Mouse (Mus musculus): ENCODE data around the gene Agpat3. TPM values are rescaled to one million over a fixed set of nuclear protein-coding genes. Genes with fewer than 3 reads are reported as not detected.

Gene Agpat3
- polyA plus RNA-seq, 1 experiment, result 95.0 TPM

DNA sequence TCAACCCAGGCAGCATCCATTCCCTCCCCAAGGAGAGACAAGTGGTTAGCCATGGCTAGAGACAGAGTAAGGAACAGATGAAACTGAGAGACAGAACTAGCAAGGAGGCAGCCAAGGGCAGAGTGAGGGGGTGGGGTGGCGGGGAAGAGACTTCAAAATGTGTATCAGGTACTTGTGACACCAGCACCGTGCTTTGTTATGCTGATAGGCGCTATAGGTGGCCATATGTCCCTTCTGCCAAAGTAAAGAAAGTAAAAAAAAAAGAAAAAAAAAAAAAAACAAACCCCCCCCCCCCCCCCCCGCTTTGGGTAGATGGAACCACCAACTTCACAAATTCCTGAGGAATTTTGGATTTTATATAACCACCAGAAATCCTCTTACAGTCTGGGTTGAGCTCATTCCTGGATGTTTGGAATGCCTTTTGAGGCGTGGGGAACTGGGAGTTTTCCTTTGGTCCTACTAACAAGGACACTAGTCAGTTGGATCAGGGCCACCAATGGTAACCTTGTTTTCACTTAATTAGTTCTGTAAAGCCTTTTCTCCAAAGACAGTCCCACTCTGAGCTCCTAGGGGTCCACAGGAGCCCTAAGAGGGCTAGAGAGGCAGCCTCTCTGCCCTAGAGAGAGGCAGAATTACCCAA, 14.0 kb upstream of the Agpat3 start:
- Histone ChIP-seq H3ac (ENCODE audit: control insufficient read depth, insufficient read length, low read depth) (no peak overlapping the region), H3K79me2 (ENCODE audit: control insufficient read depth, insufficient read depth) (no peaks in the 10 kb centered on the region), H3K79me3 (ENCODE audit: low read depth) (no peaks in the 10 kb centered on the region), H3K4me3 (ENCODE audit: insufficient read depth, poor library complexity, severe bottlenecking) (no peak overlapping the region), H3K36me3 (ENCODE audit: control insufficient read depth, insufficient read depth) (no peaks in the 10 kb centered on the region), H3K27me3 (ENCODE audit: control insufficient read depth, insufficient read depth, insufficient read length) (no peaks in the 10 kb centered on the region)
- TF ChIP-seq MYOD1 (IDR thresholded peaks at IDR 0.05; ENCODE audit: control insufficient read depth, insufficient read length, low read depth) (no peak), FOSL1 (IDR thresholded peaks at IDR 0.05; ENCODE audit: insufficient read depth, low read length, poor library complexity, severe bottlenecking) (no peak), USF1 (IDR thresholded peaks at IDR 0.05; ENCODE audit: low read depth) (no peak), MAX (IDR thresholded peaks at IDR 0.05) (no peak), CTCF (IDR thresholded peaks at IDR 0.05; ENCODE audit: control insufficient read depth, insufficient read depth, insufficient read length) (no peak), CEBPB (IDR thresholded peaks at IDR 0.05; ENCODE audit: low read depth) (no peak), MYOG (IDR thresholded peaks at IDR 0.05; ENCODE audit: control insufficient read depth, extremely low read depth, insufficient read length) (no peak)

- H3ac ChIP-seq (ENCODE audit: control insufficient read depth, insufficient read length, low read depth), result no peak overlapping the region
- H3K27me3 ChIP-seq (ENCODE audit: control insufficient read depth, insufficient read depth, insufficient read length), result no peaks in the 10 kb centered on the region
- H3K4me3 ChIP-seq (ENCODE audit: insufficient read depth, poor library complexity, severe bottlenecking), result no peak overlapping the region
- no peaks in the 10 kb centered on the region for H3K79me2 ChIP-seq (ENCODE audit: control insufficient read depth, insufficient read depth)
- H3K36me3 ChIP-seq (ENCODE audit: control insufficient read depth, insufficient read depth), result no peaks in the 10 kb centered on the region
- TF ChIP-seq FOSL1 (IDR thresholded peaks at IDR 0.05; ENCODE audit: insufficient read depth, low read length, poor library complexity, severe bottlenecking) (no peak), USF1 (IDR thresholded peaks at IDR 0.05; ENCODE audit: low read depth) (no peak), MAX (IDR thresholded peaks at IDR 0.05) (no peak), CEBPB (IDR thresholded peaks at IDR 0.05; ENCODE audit: low read depth) (no peak), MYOD1 (IDR thresholded peaks at IDR 0.05; ENCODE audit: control insufficient read depth, insufficient read length, low read depth) (no peak), MYOG (IDR thresholded peaks at IDR 0.05; ENCODE audit: control insufficient read depth, extremely low read depth, insufficient read length) (no peak)
- no peaks in the 10 kb centered on the region for H3K79me3 ChIP-seq (ENCODE audit: low read depth)
These were observed 13.3 kb upstream of the Agpat3 start for GRCm38 (mm10) chr10:78365555-78365954.

DNA sequence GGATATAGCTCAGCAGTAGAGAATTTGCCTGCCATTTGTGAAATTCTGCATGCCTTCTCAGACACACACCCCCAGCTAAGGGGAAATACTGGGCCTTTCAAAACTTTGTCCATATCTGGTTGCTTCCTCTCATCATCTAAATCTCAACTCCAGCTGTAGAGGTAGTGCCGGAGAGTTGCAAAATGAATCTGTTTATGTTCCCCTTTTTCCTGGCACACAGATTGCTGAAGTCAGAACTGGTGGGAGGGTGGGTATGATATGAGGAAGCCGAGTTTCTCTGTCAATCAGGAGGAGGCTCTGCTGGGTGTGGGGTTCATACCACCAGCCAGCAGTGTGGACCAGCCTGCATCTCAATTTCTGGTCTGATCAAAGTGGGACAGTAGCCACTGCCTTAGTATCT, 11.8 kb upstream of the Agpat3 start:
- H3K27me3 ChIP-seq (ENCODE audit: control insufficient read depth, insufficient read depth, insufficient read length), result no peaks in the 10 kb centered on the region
- no peak overlapping the region for H3K4me3 ChIP-seq (ENCODE audit: insufficient read depth, poor library complexity, severe bottlenecking)
- no peaks in the 10 kb centered on the region for H3K36me3 ChIP-seq (ENCODE audit: control insufficient read depth, insufficient read depth)
- TF ChIP-seq FOSL1 (IDR thresholded peaks at IDR 0.05; ENCODE audit: insufficient read depth, low read length, poor library complexity, severe bottlenecking), result no peak
- no peak for TF ChIP-seq CEBPB (IDR thresholded peaks at IDR 0.05; ENCODE audit: low read depth)
- no peak for TF ChIP-seq MAX (IDR thresholded peaks at IDR 0.05)
- TF ChIP-seq MYOG (IDR thresholded peaks at IDR 0.05; ENCODE audit: control insufficient read depth, extremely low read depth, insufficient read length), result no peak
- no peak for TF ChIP-seq CTCF (IDR thresholded peaks at IDR 0.05; ENCODE audit: control insufficient read depth, insufficient read depth, insufficient read length)
- no peak for TF ChIP-seq USF1 (IDR thresholded peaks at IDR 0.05; ENCODE audit: low read depth)
- no peak for TF ChIP-seq MYOD1 (IDR thresholded peaks at IDR 0.05; ENCODE audit: control insufficient read depth, insufficient read length, low read depth)
- H3K79me3 ChIP-seq (ENCODE audit: low read depth), result no peaks in the 10 kb centered on the region
- no peaks in the 10 kb centered on the region for H3K79me2 ChIP-seq (ENCODE audit: control insufficient read depth, insufficient read depth)
- H3ac ChIP-seq (ENCODE audit: control insufficient read depth, insufficient read length, low read depth), result no peak overlapping the region

GRCm38 (mm10) chr10:78363366-78363765, 11.1 kb upstream of the Agpat3 start:
- no peaks in the 10 kb centered on the region for H3K79me3 ChIP-seq (ENCODE audit: low read depth)
- no peak for TF ChIP-seq USF1 (IDR thresholded peaks at IDR 0.05; ENCODE audit: low read depth)
- no peak for TF ChIP-seq CTCF (IDR thresholded peaks at IDR 0.05; ENCODE audit: control insufficient read depth, insufficient read depth, insufficient read length)
- TF ChIP-seq FOSL1 (IDR thresholded peaks at IDR 0.05; ENCODE audit: insufficient read depth, low read length, poor library complexity, severe bottlenecking), result no peak
- no peak for TF ChIP-seq CEBPB (IDR thresholded peaks at IDR 0.05; ENCODE audit: low read depth)
- TF ChIP-seq MYOD1 (IDR thresholded peaks at IDR 0.05; ENCODE audit: control insufficient read depth, insufficient read length, low read depth), result no peak
- TF ChIP-seq MYOG (IDR thresholded peaks at IDR 0.05; ENCODE audit: control insufficient read depth, extremely low read depth, insufficient read length), result no peak
- TF ChIP-seq MAX (IDR thresholded peaks at IDR 0.05), result no peak
- no peaks in the 10 kb centered on the region for H3K79me2 ChIP-seq (ENCODE audit: control insufficient read depth, insufficient read depth)
- H3K36me3 ChIP-seq (ENCODE audit: control insufficient read depth, insufficient read depth), result no peaks in the 10 kb centered on the region
- H3K27me3 ChIP-seq (ENCODE audit: control insufficient read depth, insufficient read depth, insufficient read length), result no peaks in the 10 kb centered on the region
- no peak overlapping the region for H3K4me3 ChIP-seq (ENCODE audit: insufficient read depth, poor library complexity, severe bottlenecking)
- H3ac ChIP-seq (ENCODE audit: control insufficient read depth, insufficient read length, low read depth), result no peak overlapping the region

DNA sequence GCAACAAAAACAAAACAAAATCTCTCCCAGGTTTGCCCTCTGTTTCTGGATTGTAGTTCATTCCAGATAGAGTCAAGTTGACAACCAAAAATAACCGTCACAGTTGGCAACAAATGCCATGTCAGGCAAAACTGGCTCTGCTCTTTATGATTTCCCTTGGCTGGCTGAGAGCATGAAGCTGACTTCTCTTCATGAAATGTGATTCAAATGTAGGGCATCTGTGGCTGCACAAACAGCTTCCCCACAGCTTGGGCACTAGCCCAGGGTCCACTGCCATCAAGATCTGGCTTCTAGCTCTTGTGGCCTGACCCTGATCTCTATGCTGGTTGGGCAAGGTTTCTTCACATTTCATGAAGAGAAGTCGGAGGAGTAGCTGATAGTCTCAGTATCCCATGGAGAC, 9.7 kb upstream of the Agpat3 start:
- Histone ChIP-seq H3K79me3 (ENCODE audit: low read depth) (no peaks in the 10 kb centered on the region), H3K4me3 (ENCODE audit: insufficient read depth, poor library complexity, severe bottlenecking) (no peak overlapping the region)
- TF ChIP-seq MYOD1 (IDR thresholded peaks at IDR 0.05; ENCODE audit: control insufficient read depth, insufficient read length, low read depth) (no peak), CTCF (IDR thresholded peaks at IDR 0.05; ENCODE audit: control insufficient read depth, insufficient read depth, insufficient read length) (no peak), MYOG (IDR thresholded peaks at IDR 0.05; ENCODE audit: control insufficient read depth, extremely low read depth, insufficient read length) (no peak), FOSL1 (IDR thresholded peaks at IDR 0.05; ENCODE audit: insufficient read depth, low read length, poor library complexity, severe bottlenecking) (no peak), CEBPB (IDR thresholded peaks at IDR 0.05; ENCODE audit: low read depth) (no peak), MAX (IDR thresholded peaks at IDR 0.05) (no peak), USF1 (IDR thresholded peaks at IDR 0.05; ENCODE audit: low read depth) (no peak)

More for the DNA sequence above, 9.7 kb upstream of the Agpat3 start:
- Histone ChIP-seq H3K79me2 (ENCODE audit: control insufficient read depth, insufficient read depth) (no peaks in the 10 kb centered on the region), H3K36me3 (ENCODE audit: control insufficient read depth, insufficient read depth) (no peaks in the 10 kb centered on the region), H3K27me3 (ENCODE audit: control insufficient read depth, insufficient read depth, insufficient read length) (no peaks in the 10 kb centered on the region), H3ac (ENCODE audit: control insufficient read depth, insufficient read length, low read depth) (no peak overlapping the region)

Data from C2C12 (cell line).